Mouse (Mus musculus) lung, postnatal 10 days (tissue): ENCODE measurements around the gene Dkk1.
A peak's percentile ranks its signal among the peaks of the same experiment; 100 is the strongest.
"Not testable (repeated sequence)": the region's sequence is repeated elsewhere in the genome, so short reads cannot be mapped to it uniquely, and the experiment has no call there.

Source experiments
- DNase-seq: peaks from one replicate; pipeline ENCODE4 v3.0.0; 2021

The Dkk1 gene

GRCm38 (mm10) chr19:30549044-30549853 lies at the start of gene Dkk1:
Dkk1 (minus strand) TSS chr19:30549665.
- peak; percentile 36 for DNase-seq

GRCm38 (mm10) chr19:30586366-30586765 lies 36.9 kb upstream of the Dkk1 start:
- no peak for DNase-seq

GRCm38 (mm10) chr19:30564516-30564915 lies 15.1 kb upstream of the Dkk1 start:
- no peak for DNase-seq

GRCm38 (mm10) chr19:30563876-30564275 lies 14.4 kb upstream of the Dkk1 start:
- DNase-seq, result no peak

GRCm38 (mm10) chr19:30558024-30558423 lies 8.6 kb upstream of the Dkk1 start:
- DNase-seq, result no peak

- peak; percentile 81 for DNase-seq
Measured at GRCm38 (mm10) chr19:30554467-30554881, 5.0 kb upstream of the Dkk1 start.

GRCm38 (mm10) chr19:30553740-30554139 lies 4.3 kb upstream of the Dkk1 start:
- DNase-seq, result no peak

- no peak for DNase-seq
Measured at GRCm38 (mm10) chr19:30552260-30552659, 2.8 kb upstream of the Dkk1 start.

GRCm38 (mm10) chr19:30549854-30550647 lies 586 bp upstream of the Dkk1 start:
- DNase-seq, result no peak

- DNase-seq, result no peak
Measured at GRCm38 (mm10) chr19:30548411-30549043, 938 bp downstream of the Dkk1 start.

GRCm38 (mm10) chr19:30539365-30539941 lies 10.0 kb downstream of the Dkk1 start:
- not testable (repeated sequence) for DNase-seq

GRCm38 (mm10) chr19:30516771-30517170 lies 32.7 kb downstream of the Dkk1 start:
- DNase-seq, result no peak

GRCm38 (mm10) chr19:30510481-30510880 lies 39.0 kb downstream of the Dkk1 start:
- no peak for DNase-seq

GRCm38 (mm10) chr19:30505497-30505896 lies 44.0 kb downstream of the Dkk1 start:
- no peak for DNase-seq
